Mouse (Mus musculus): Measurements from ENCODE around the gene Ttbk1. TPM values are rescaled to one million over a fixed set of nuclear protein-coding genes. Genes with fewer than 3 reads are reported as not detected.
A peak's percentile ranks its signal among the peaks of the same experiment; 100 is the strongest.

The Ttbk1 gene
- not detected in 2 replicates for polyA plus RNA-seq (2015; fragmentation: Nextera tagmentation; extraction: Ambion mirVana)

GRCm38 (mm10) chr17:46487431-46487830 is at the start of gene Ttbk1:
Gene Ttbk1, minus strand, starts transcription at chr17:46487675.
- Histone ChIP-seq H3K4me2 (ENCODE audit: low read depth, low read length) (peak within 1 kb of the TSS; percentile 32; the same call in 1 of the 2 replicates), H3K27me3 (ENCODE audit: insufficient read depth, low read length) (peaks cover 64% of the 10 kb centered on the region), H3K27ac (ENCODE audit: low read depth) (no peak within 1 kb of the TSS), H3K9ac (replicated peaks) (no peak within 1 kb of the TSS), H3K9me3 (ENCODE audit: low read length) (no peaks in the 10 kb centered on the region), H3K4me1 (ENCODE audit: insufficient read depth) (peaks cover 8% of the 10 kb centered on the region), H3K4me3 (ENCODE audit: low read depth, low read length) (no peak within 1 kb of the TSS; the same call in 1 of the 2 replicates), H3K36me3 (replicated peaks; ENCODE audit: insufficient read depth, low read length) (no peaks in the 10 kb centered on the region)
- TF ChIP-seq EP300 (IDR thresholded peaks at IDR 0.05; ENCODE audit: low read depth) (no peak), CTCF (IDR thresholded peaks at IDR 0.05; ENCODE audit: low read depth) (no peak)
- WGBS (ENCODE audit: insufficient replicate concordance): 7% methylated on average over 7 of the region's 49 CpGs
- ATAC-seq: no peak
- no peak for DNase-seq

- H3K4me3 ChIP-seq (ENCODE audit: low read depth, low read length): no peak overlapping the region
- no peak overlapping the region for H3K9ac ChIP-seq (replicated peaks)
- H3K4me2 ChIP-seq (ENCODE audit: low read depth, low read length): no peak overlapping the region
- DNase-seq: peak; percentile 85
- no peaks in the 10 kb centered on the region for H3K36me3 ChIP-seq (replicated peaks; ENCODE audit: insufficient read depth, low read length)
- peak; percentile 41; the same call in 1 of the 2 replicates for ATAC-seq
- TF ChIP-seq EP300 (IDR thresholded peaks at IDR 0.05; ENCODE audit: low read depth) (no peak), CTCF (IDR thresholded peaks at IDR 0.05; ENCODE audit: low read depth) (peak; percentile 97)
- no peaks in the 10 kb centered on the region for H3K27me3 ChIP-seq (ENCODE audit: insufficient read depth, low read length)
- H3K27ac ChIP-seq (ENCODE audit: low read depth): no peak overlapping the region
- no peaks in the 10 kb centered on the region for H3K4me1 ChIP-seq (ENCODE audit: insufficient read depth)
- WGBS (ENCODE audit: insufficient replicate concordance): 38% methylated on average over 12 of the region's 12 CpGs
- H3K9me3 ChIP-seq (ENCODE audit: low read length): no peaks in the 10 kb centered on the region
These were observed 38.3 kb upstream of the Ttbk1 start for GRCm38 (mm10) chr17:46525579-46526307.

DNA sequence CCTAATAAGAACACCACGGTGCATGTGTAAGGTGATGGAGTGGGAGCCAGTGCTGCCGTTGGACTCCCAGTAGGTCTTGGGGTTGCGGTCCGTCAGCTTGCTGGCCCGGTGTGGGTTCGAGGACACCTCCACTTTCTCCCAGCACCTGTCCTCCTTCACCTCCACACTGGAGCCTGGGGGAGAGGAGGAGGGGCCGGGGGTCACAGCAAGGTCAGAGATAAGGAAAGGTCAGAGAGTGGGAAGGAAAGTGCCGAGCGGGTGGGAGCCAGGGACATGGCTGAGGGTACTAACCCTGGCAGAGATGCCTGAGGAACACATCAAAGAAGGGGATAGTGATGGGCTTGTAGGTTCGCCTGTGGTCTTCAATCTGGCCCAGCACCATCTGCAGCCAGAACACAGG is 37.6 kb upstream of the Ttbk1 start:
- Histone ChIP-seq H3K27ac (ENCODE audit: low read depth) (no peak overlapping the region), H3K4me2 (ENCODE audit: low read depth, low read length) (no peak overlapping the region), H3K36me3 (replicated peaks; ENCODE audit: insufficient read depth, low read length) (no peaks in the 10 kb centered on the region), H3K9ac (replicated peaks) (no peak overlapping the region), H3K4me1 (ENCODE audit: insufficient read depth) (no peaks in the 10 kb centered on the region), H3K9me3 (ENCODE audit: low read length) (no peaks in the 10 kb centered on the region), H3K4me3 (ENCODE audit: low read depth, low read length) (no peak overlapping the region), H3K27me3 (ENCODE audit: insufficient read depth, low read length) (no peaks in the 10 kb centered on the region)
- ATAC-seq: no peak
- 66% methylated on average over 10 of the region's 10 CpGs for WGBS (ENCODE audit: insufficient replicate concordance)
- TF ChIP-seq CTCF (IDR thresholded peaks at IDR 0.05; ENCODE audit: low read depth) (no peak), EP300 (IDR thresholded peaks at IDR 0.05; ENCODE audit: low read depth) (no peak)
- DNase-seq: no peak

DNA sequence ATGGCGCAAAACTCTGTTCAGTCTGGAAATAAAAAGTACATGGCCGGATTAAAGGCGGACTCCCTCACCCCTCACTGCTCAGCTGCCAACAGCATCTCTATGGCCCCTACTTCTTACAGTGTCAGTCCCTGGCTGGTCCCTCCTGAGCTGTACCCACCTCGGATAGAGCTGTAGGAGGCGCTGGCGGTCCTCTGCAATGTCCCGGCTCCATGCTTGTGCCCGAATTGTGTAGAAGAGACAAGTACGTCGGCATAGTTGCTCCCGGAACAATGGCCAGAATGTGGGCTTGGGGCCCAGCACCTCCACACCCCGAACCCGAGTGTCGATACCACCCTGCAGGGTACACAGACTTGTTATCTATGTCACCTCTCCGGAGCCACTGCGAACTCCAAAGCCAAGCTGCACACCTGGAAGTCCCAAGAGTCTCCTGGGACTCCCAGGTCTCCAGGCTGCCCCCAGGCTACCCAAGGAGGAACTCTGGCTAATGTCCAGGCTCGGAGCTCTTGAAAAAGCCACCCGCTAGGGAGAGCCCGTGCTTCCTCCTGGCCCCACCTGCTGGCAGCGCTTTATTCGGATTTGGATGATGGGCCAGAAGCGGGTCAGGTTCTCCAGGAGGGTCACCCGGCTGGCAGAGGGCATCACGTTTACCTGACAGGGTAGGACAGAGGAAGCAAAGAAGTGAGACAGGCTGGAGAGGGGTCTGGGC is 34.6 kb upstream of the Ttbk1 start:
- no peak overlapping the region for H3K9ac ChIP-seq (replicated peaks)
- H3K4me3 ChIP-seq (ENCODE audit: low read depth, low read length): no peak overlapping the region
- TF ChIP-seq EP300 (IDR thresholded peaks at IDR 0.05; ENCODE audit: low read depth): no peak
- TF ChIP-seq CTCF (IDR thresholded peaks at IDR 0.05; ENCODE audit: low read depth): no peak
- H3K27ac ChIP-seq (ENCODE audit: low read depth): no peak overlapping the region
- WGBS (ENCODE audit: insufficient replicate concordance): 53% methylated on average over 24 of the region's 24 CpGs
- H3K36me3 ChIP-seq (replicated peaks; ENCODE audit: insufficient read depth, low read length): no peaks in the 10 kb centered on the region
- H3K4me2 ChIP-seq (ENCODE audit: low read depth, low read length): no peak overlapping the region
- H3K9me3 ChIP-seq (ENCODE audit: low read length): no peaks in the 10 kb centered on the region
- no peak for ATAC-seq
- DNase-seq: no peak
- H3K4me1 ChIP-seq (ENCODE audit: insufficient read depth): no peaks in the 10 kb centered on the region
- H3K27me3 ChIP-seq (ENCODE audit: insufficient read depth, low read length): 0 out of 2 replicates have a peak, but pooled peaks cover 4% of the 10 kb centered on the region

GRCm38 (mm10) chr17:46521174-46521573 is 33.7 kb upstream of the Ttbk1 start:
- no peak overlapping the region for H3K9ac ChIP-seq (replicated peaks)
- WGBS (ENCODE audit: insufficient replicate concordance): 68% methylated on average over 9 of the region's 9 CpGs
- H3K36me3 ChIP-seq (replicated peaks; ENCODE audit: insufficient read depth, low read length): no peaks in the 10 kb centered on the region
- no peak overlapping the region for H3K4me3 ChIP-seq (ENCODE audit: low read depth, low read length)
- ATAC-seq (no peak), DNase-seq (no peak)
- no peaks in the 10 kb centered on the region for H3K4me1 ChIP-seq (ENCODE audit: insufficient read depth)
- H3K9me3 ChIP-seq (ENCODE audit: low read length): no peaks in the 10 kb centered on the region
- H3K27me3 ChIP-seq (ENCODE audit: insufficient read depth, low read length): 0 out of 2 replicates have a peak, but pooled peaks cover 4% of the 10 kb centered on the region
- peak overlapping the region; percentile 49 for H3K4me2 ChIP-seq (ENCODE audit: low read depth, low read length)
- TF ChIP-seq CTCF (IDR thresholded peaks at IDR 0.05; ENCODE audit: low read depth) (no peak), EP300 (IDR thresholded peaks at IDR 0.05; ENCODE audit: low read depth) (no peak)
- no peak overlapping the region for H3K27ac ChIP-seq (ENCODE audit: low read depth)

- TF ChIP-seq CTCF (IDR thresholded peaks at IDR 0.05; ENCODE audit: low read depth): no peak
- TF ChIP-seq EP300 (IDR thresholded peaks at IDR 0.05; ENCODE audit: low read depth): no peak
- Histone ChIP-seq H3K4me2 (ENCODE audit: low read depth, low read length) (peak overlapping the region; percentile 49), H3K4me3 (ENCODE audit: low read depth, low read length) (0 out of 2 replicates have a peak overlapping the region, but pooled peaks have one; percentile 1), H3K9ac (replicated peaks) (no peak overlapping the region), H3K36me3 (replicated peaks; ENCODE audit: insufficient read depth, low read length) (no peaks in the 10 kb centered on the region), H3K27me3 (ENCODE audit: insufficient read depth, low read length) (0 out of 2 replicates have a peak, but pooled peaks cover 4% of the 10 kb centered on the region), H3K27ac (ENCODE audit: low read depth) (no peak overlapping the region), H3K4me1 (ENCODE audit: insufficient read depth) (no peaks in the 10 kb centered on the region), H3K9me3 (ENCODE audit: low read length) (no peaks in the 10 kb centered on the region)
- no peak for DNase-seq
- WGBS (ENCODE audit: insufficient replicate concordance): 21% methylated on average over 25 of the region's 25 CpGs
- no peak for ATAC-seq
These were observed 33.0 kb upstream of the Ttbk1 start for GRCm38 (mm10) chr17:46520385-46520979.
